Mouse (Mus musculus): ENCODE measurements around the gene Mipep.

The Mipep gene

GRCm38 (mm10) chr14:60784427-60785315 lies at the start of gene Mipep:
Gene Mipep, plus strand, starts transcription at chr14:60784573.
- DNase-seq (ENCODE audit: low spot score): peak; percentile 56

GRCm38 (mm10) chr14:60735206-60735605 lies 49.2 kb upstream of the Mipep start:
- no peak for DNase-seq (ENCODE audit: low spot score)

- no peak for DNase-seq (ENCODE audit: low spot score)
Observed at GRCm38 (mm10) chr14:60735848-60736547, 48.4 kb upstream of the Mipep start.

- no peak for DNase-seq (ENCODE audit: low spot score)
Observed at GRCm38 (mm10) chr14:60736591-60737192, 47.7 kb upstream of the Mipep start.

GRCm38 (mm10) chr14:60737202-60737611 lies 47.2 kb upstream of the Mipep start:
- no peak for DNase-seq (ENCODE audit: low spot score)

GRCm38 (mm10) chr14:60738434-60738938 lies 45.9 kb upstream of the Mipep start:
- no peak for DNase-seq (ENCODE audit: low spot score)

GRCm38 (mm10) chr14:60739155-60739554 lies 45.2 kb upstream of the Mipep start:
- DNase-seq (ENCODE audit: low spot score): no peak

- no peak for DNase-seq (ENCODE audit: low spot score)
Observed at GRCm38 (mm10) chr14:60739616-60740015, 44.8 kb upstream of the Mipep start.

- no peak for DNase-seq (ENCODE audit: low spot score)
Observed at GRCm38 (mm10) chr14:60740507-60740906, 43.9 kb upstream of the Mipep start.

GRCm38 (mm10) chr14:60741033-60741432 lies 43.3 kb upstream of the Mipep start:
- DNase-seq (ENCODE audit: low spot score): no peak

GRCm38 (mm10) chr14:60741490-60741981 lies 42.8 kb upstream of the Mipep start:
- no peak for DNase-seq (ENCODE audit: low spot score)

- DNase-seq (ENCODE audit: low spot score): no peak
Observed at GRCm38 (mm10) chr14:60743681-60744080, 40.7 kb upstream of the Mipep start.

GRCm38 (mm10) chr14:60745201-60745600 lies 39.2 kb upstream of the Mipep start:
- DNase-seq (ENCODE audit: low spot score): no peak

GRCm38 (mm10) chr14:60746141-60746540 lies 38.2 kb upstream of the Mipep start:
- DNase-seq (ENCODE audit: low spot score): no peak

- no peak for DNase-seq (ENCODE audit: low spot score)
Observed at GRCm38 (mm10) chr14:60747154-60747870, 37.1 kb upstream of the Mipep start.

- no peak for DNase-seq (ENCODE audit: low spot score)
Observed at GRCm38 (mm10) chr14:60749880-60750279, 34.5 kb upstream of the Mipep start.

GRCm38 (mm10) chr14:60751581-60751980 lies 32.8 kb upstream of the Mipep start:
- DNase-seq (ENCODE audit: low spot score): no peak

- DNase-seq (ENCODE audit: low spot score): no peak
Observed at GRCm38 (mm10) chr14:60752892-60753800, 31.2 kb upstream of the Mipep start.

GRCm38 (mm10) chr14:60753801-60754126 lies 30.6 kb upstream of the Mipep start:
- DNase-seq (ENCODE audit: low spot score): no peak

- DNase-seq (ENCODE audit: low spot score): no peak
Observed at GRCm38 (mm10) chr14:60754656-60755055, 29.7 kb upstream of the Mipep start.

- no peak for DNase-seq (ENCODE audit: low spot score)
Observed at GRCm38 (mm10) chr14:60756271-60756670, 28.1 kb upstream of the Mipep start.
